19 mouse cellular contexts compared by ENCODE assay signal in the genomic region with DNA sequence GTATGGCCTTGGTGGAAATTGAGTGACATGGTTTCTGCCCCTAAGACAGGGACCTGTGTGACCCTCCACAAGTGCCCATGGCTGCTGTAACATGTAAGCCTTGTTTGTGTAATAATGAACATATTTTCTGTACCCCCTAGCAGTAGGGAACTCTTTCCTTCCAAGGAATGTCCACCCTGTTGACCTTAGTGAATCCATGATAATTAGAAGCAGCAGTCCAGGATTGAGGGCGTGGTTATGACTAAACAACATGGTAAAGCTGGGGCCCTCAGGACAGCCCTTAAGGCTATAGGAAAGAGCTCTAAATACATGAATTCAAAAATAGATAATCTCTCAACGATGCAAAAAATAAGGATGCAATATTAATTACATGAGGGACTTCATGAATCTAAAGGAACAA. TPM values are rescaled to one million over a fixed set of nuclear protein-coding genes. Genes with fewer than 3 reads are reported as not detected.
"Had no signal": no experiment of that assay in that cellular context is flagged by ENCODE, and none has a peak within 500 bp of the region (broad histone marks: within the 10 kb centered on the region; RNA-seq: fewer than 3 reads in every experiment).

No protein-coding gene starts in this region.

- DNase-seq: lung, adult 18-20 months; lung, embryonic 14.5 days; lung, postnatal 10 days; lung, postnatal 4 days; midbrain, embryonic 14.5 days; right cerebral cortex, postnatal 14 days; thymus, adult 2 months; thymus, postnatal 25 days; thymus, postnatal 4 days had no signal

- H3K9me3 ChIP-seq: midbrain, embryonic 12.5 days; neural tube, embryonic 13.5 days; neural tube, embryonic 15.5 days; stomach, embryonic 15.5 days had no signal

- H3K4me1 ChIP-seq: midbrain, embryonic 12.5 days; neural tube, embryonic 13.5 days; stomach, embryonic 15.5 days had no signal

- H3K36me3 ChIP-seq: midbrain, embryonic 12.5 days; neural tube, embryonic 13.5 days; neural tube, embryonic 15.5 days; stomach, embryonic 15.5 days had no signal

- H3K27ac ChIP-seq: midbrain, embryonic 12.5 days; neural tube, embryonic 13.5 days; neural tube, embryonic 15.5 days; stomach, embryonic 15.5 days; stomach, postnatal 0 days had no signal

- ATAC-seq: midbrain, embryonic 16.5 days had no signal

- H3K27me3 ChIP-seq: midbrain, embryonic 12.5 days; neural tube, embryonic 13.5 days; neural tube, embryonic 15.5 days; stomach, embryonic 15.5 days had no signal

- H3K4me2 ChIP-seq: lung, embryonic 14.5 days; midbrain, embryonic 12.5 days; neural tube, embryonic 13.5 days; neural tube, embryonic 15.5 days; stomach, embryonic 15.5 days had no signal

- H3K4me3 ChIP-seq: midbrain, embryonic 12.5 days; myocyte; neural tube, embryonic 13.5 days; neural tube, embryonic 15.5 days; stomach, embryonic 15.5 days had no signal

- H3K9ac ChIP-seq: lung, embryonic 14.5 days; midbrain, embryonic 12.5 days; neural tube, embryonic 13.5 days; neural tube, embryonic 15.5 days; stomach, embryonic 15.5 days had no signal

RNA-seq across cellular contexts. Expression of a gene that starts 17.0 kb away (rescaled TPM):
- polyA plus RNA-seq: liver, embryonic 16.5 days; neural tube, embryonic 11.5 days; stomach, postnatal 0 days; urinary bladder, adult 2 months had no signal
